ENCODE assay signal across 24 mouse cellular contexts in genomic region chr5:107894676-107895075, GRCm38 (mm10).
"Had no signal": no experiment of that assay in that cellular context is flagged by ENCODE, and none has a peak within 500 bp of the region (broad histone marks: within the 10 kb centered on the region; RNA-seq: fewer than 3 reads in every experiment).

No protein-coding gene starts in this region.

- H3K4me3 ChIP-seq: layer of hippocampus, adult 2 months; limb, embryonic 10.5 days; limb, embryonic 13.5 days; liver, embryonic 12.5 days; liver, embryonic 15.5 days; lung, embryonic 15.5 days; megakaryocyte, embryonic 14.5 days; midbrain, embryonic 10.5 days; midbrain, embryonic 13.5 days; myocyte; neural tube, embryonic 13.5 days had no signal

- H3K27ac ChIP-seq: kidney, postnatal 0 days; layer of hippocampus, adult 2 months; limb, embryonic 10.5 days; limb, embryonic 13.5 days; liver, embryonic 12.5 days; liver, embryonic 15.5 days; lung, embryonic 15.5 days; midbrain, embryonic 10.5 days; midbrain, embryonic 13.5 days; neural tube, embryonic 13.5 days; stomach, postnatal 0 days had no signal

- DNase-seq: kidney, postnatal 25 days; layer of hippocampus, adult 9-11 months; liver; lung, adult 18-20 months; lung, postnatal 10 days; lung, postnatal 36 days; right cerebral cortex, adult 18-20 months; right cerebral cortex, postnatal 14 days; right cerebral cortex, postnatal 4 days; thymus, adult 18-20 months; thymus, postnatal 36 days had no signal
